Mouse (Mus musculus) thymus, adult 2 months (tissue): ENCODE measurements around the gene Myh7.

Experiments
- CTCF ChIP-seq: fragments of 200-500 bp; IDR thresholded peaks from 2 replicates; pipeline ENCODE4 v1.5.1; 2012; ENCODE audit warnings: mild to moderate bottlenecking, control low read depth, low read length, moderate library complexity, borderline replicate concordance; ENCODE audit not compliant: control insufficient read depth, poor library complexity, insufficient read depth; ENCODE audit errors: extremely low read depth
- POLR2A ChIP-seq: fragments of 200-500 bp; IDR thresholded peaks from 2 replicates; pipeline ENCODE4 v1.6.1; 2012; ENCODE audit warnings: mild to moderate bottlenecking, low read length, control low read depth, moderate library complexity; ENCODE audit not compliant: control insufficient read depth, poor library complexity, insufficient read depth; ENCODE audit errors: extremely low read depth

DNA sequence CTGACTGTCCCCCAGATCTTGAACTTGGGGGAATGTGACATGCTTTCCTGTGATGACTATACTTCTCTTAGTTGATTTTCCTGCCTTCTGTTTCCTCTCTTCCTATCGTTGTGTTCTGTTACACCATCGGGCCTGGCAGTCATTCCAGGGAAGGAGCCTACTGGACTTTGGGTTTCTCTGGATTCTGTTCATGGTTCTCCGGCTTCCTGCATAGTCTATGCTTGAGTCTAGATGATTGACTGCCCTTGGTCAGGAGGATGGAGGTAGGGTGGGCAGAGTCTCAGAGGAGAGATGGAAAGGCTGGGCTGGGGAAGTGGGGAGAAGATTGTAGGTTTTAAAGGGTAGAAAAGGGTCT is 54.3 kb downstream of the Myh7 start:
- no peak for TF ChIP-seq CTCF
- TF ChIP-seq POLR2A = no peak
